Comparison of ENCODE assay signal across 8 mouse cellular contexts in genomic region chr7:81858968-81859721, GRCm38 (mm10). TPM values are rescaled to one million over a fixed set of nuclear protein-coding genes. Genes with fewer than 3 reads are reported as not detected.
DNase-seq lines count a peak whose midpoint lies in the region; ATAC-seq and TF ChIP-seq lines count a peak whose summit lies in the region.

Gene Tm6sf1 (plus strand): TSS chr7:81859001.

- peaks cover 16% of the 10 kb centered on the region; the same call in 1 of the 2 replicates for H3K27me3 ChIP-seq in kidney, embryonic 16.5 days (ENCODE audit: insufficient read depth, low read length)
- H3K27me3 ChIP-seq in liver, embryonic 16.5 days (ENCODE audit: control insufficient read depth, insufficient read depth, low read depth, low read length): peaks cover 60% of the 10 kb centered on the region
- H3K27me3 ChIP-seq in neural tube, embryonic 12.5 days (replicated peaks): peaks cover 10% of the 10 kb centered on the region; the same call in 1 of the 2 replicates

- under 1% methylated on average over 64 of the region's 64 CpGs for WGBS in kidney, embryonic 16.5 days
- under 1% methylated on average over 64 of the region's 64 CpGs for WGBS in liver, embryonic 16.5 days (ENCODE audit: insufficient replicate concordance)
- WGBS in neural tube, embryonic 12.5 days: under 1% methylated on average over 64 of the region's 64 CpGs

- no peaks in the 10 kb centered on the region for H3K9me3 ChIP-seq in kidney, embryonic 16.5 days (ENCODE audit: low read length)
- no peaks in the 10 kb centered on the region for H3K9me3 ChIP-seq in liver, embryonic 16.5 days (replicated peaks; ENCODE audit: control insufficient read depth, low read length)
- no peaks in the 10 kb centered on the region for H3K9me3 ChIP-seq in neural tube, embryonic 12.5 days

- peak within 1 kb of the TSS; percentile 1 for H3K27ac ChIP-seq in cortical plate, adult 2 months (ENCODE audit: insufficient read depth, low read length)
- H3K27ac ChIP-seq in kidney, embryonic 16.5 days (ENCODE audit: low read length): peak within 1 kb of the TSS; percentile 43
- peak within 1 kb of the TSS; percentile 8 for H3K27ac ChIP-seq in liver, embryonic 16.5 days (ENCODE audit: low read length)
- no peak within 1 kb of the TSS for H3K27ac ChIP-seq in neural tube, embryonic 12.5 days

- peak within 1 kb of the TSS; percentile 53 for H3K4me3 ChIP-seq in cortical plate, adult 2 months (ENCODE audit: insufficient read depth, low read length)
- H3K4me3 ChIP-seq in kidney, embryonic 16.5 days (ENCODE audit: low read length): peak within 1 kb of the TSS; percentile 70
- peak within 1 kb of the TSS; percentile 54 for H3K4me3 ChIP-seq in liver, embryonic 16.5 days (ENCODE audit: low read depth, low read length)
- H3K4me3 ChIP-seq in neural tube, embryonic 12.5 days: peak within 1 kb of the TSS; percentile 52

- H3K9ac ChIP-seq in kidney, embryonic 16.5 days (replicated peaks; ENCODE audit: low read length): peak within 1 kb of the TSS; percentile 72
- H3K9ac ChIP-seq in liver, embryonic 16.5 days (ENCODE audit: low read depth, low read length): peak within 1 kb of the TSS; percentile 42; the same call in 1 of the 2 replicates
- H3K9ac ChIP-seq in neural tube, embryonic 12.5 days: peak within 1 kb of the TSS; percentile 67

- peak; percentile 36; the same call in 1 of the 2 replicates for TF ChIP-seq POLR2A in cortical plate, adult 2 months (IDR thresholded peaks at IDR 0.05; ENCODE audit: extremely low read depth, insufficient read depth, low read length)

- peak within 1 kb of the TSS; percentile 91 for H3K4me2 ChIP-seq in kidney, embryonic 16.5 days (replicated peaks; ENCODE audit: low read depth, low read length)
- peak within 1 kb of the TSS; percentile 49 for H3K4me2 ChIP-seq in liver, embryonic 16.5 days (ENCODE audit: low read depth, low read length)
- H3K4me2 ChIP-seq in neural tube, embryonic 12.5 days (replicated peaks): peak within 1 kb of the TSS; percentile 99

- H3K4me1 ChIP-seq in cortical plate, adult 2 months (ENCODE audit: control insufficient read depth, insufficient read depth, low read length): peaks cover 9% of the 10 kb centered on the region
- H3K4me1 ChIP-seq in kidney, embryonic 16.5 days (ENCODE audit: insufficient read depth, low read length): peaks cover 17% of the 10 kb centered on the region
- H3K4me1 ChIP-seq in liver, embryonic 16.5 days (ENCODE audit: control insufficient read depth, low read depth, low read length): no peaks in the 10 kb centered on the region; the same call in none of the 2 replicates
- peaks cover 25% of the 10 kb centered on the region; the same call in 1 of the 2 replicates for H3K4me1 ChIP-seq in neural tube, embryonic 12.5 days

- no peaks in the 10 kb centered on the region for H3K36me3 ChIP-seq in kidney, embryonic 16.5 days (ENCODE audit: insufficient read depth, low read length)
- no peaks in the 10 kb centered on the region for H3K36me3 ChIP-seq in liver, embryonic 16.5 days (ENCODE audit: control insufficient read depth, insufficient read depth)
- no peaks in the 10 kb centered on the region for H3K36me3 ChIP-seq in neural tube, embryonic 12.5 days

- peak; percentile 77 for ATAC-seq in kidney, embryonic 16.5 days (ENCODE audit: low FRiP score, low TSS enrichment)
- no peak; the same call in 1 of the 2 replicates for ATAC-seq in liver, embryonic 16.5 days (ENCODE audit: low read depth)
- peak; percentile 80 for ATAC-seq in neural tube, embryonic 12.5 days (ENCODE audit: low FRiP score, low read depth)

- DNase-seq in right cerebral cortex, postnatal 14 days: peak; percentile 42
- DNase-seq in right cerebral cortex, adult 2 months (ENCODE audit: low spot score in 2 of 2): no peak
- peak; percentile 61 to 80 for DNase-seq in heart, adult 18-20 months
- no peak for DNase-seq in yolk sac, embryonic 10.5 days (ENCODE audit: low spot score)

- TF ChIP-seq CTCF in cortical plate, adult 2 months (IDR thresholded peaks at IDR 0.05; ENCODE audit: extremely low read depth, insufficient read depth, low read length): no peak

RNA-seq across cellular contexts. Expression of gene Tm6sf1, which starts in this region (rescaled TPM):
- polyA plus RNA-seq in cortical plate, adult 2 months (2012; rRNA removed): 37.1 and 43.4 TPM in 2 replicates
- 10 to 100 TPM; 10.7 to 12.3 TPM for total RNA-seq in heart, adult 18-20 months (2021)
- 13.2 and 14.3 TPM in 2 replicates for polyA plus RNA-seq in kidney, embryonic 16.5 days (2015; fragmentation: Nextera tagmentation; extraction: Ambion mirVana)
- 9.6 and 10.4 TPM in 2 replicates for polyA plus RNA-seq in liver, embryonic 16.5 days (2015; fragmentation: Nextera tagmentation; extraction: Ambion mirVana)
- 14.5 and 16.6 TPM in 2 replicates for polyA plus RNA-seq in neural tube, embryonic 12.5 days (2016; fragmentation: Nextera tagmentation; extraction: Ambion mirVana)

Comparison
In these comparisons a context has a peak if more than half of its experiments do, and no peak if none do; other contexts are left out.
1. DNase-seq: peak in right cerebral cortex, postnatal 14 days (single experiment) and heart, adult 18-20 months (2 of 2); none in right cerebral cortex, adult 2 months (0 of 2) and yolk sac, embryonic 10.5 days (single experiment).
2. H3K4me2 ChIP-seq: peak in every context shown above with its lines; median percentile 99 in neural tube, embryonic 12.5 days; 91 in kidney, embryonic 16.5 days; 49 in liver, embryonic 16.5 days.
3. Peak in every context shown above with its lines, with median percentiles within 50 percentile points of each other: H3K4me3 ChIP-seq and H3K9ac ChIP-seq.